Mouse (Mus musculus): ENCODE results near the gene Sash1. TPM values are rescaled to one million over a fixed set of nuclear protein-coding genes. Genes with fewer than 3 reads are reported as not detected.
"Not testable (repeated sequence)": the region's sequence is repeated elsewhere in the genome, so short reads cannot be mapped to it uniquely, and the experiment has no call there.

The Sash1 gene
- polyA plus RNA-seq, 1 experiment, result 1.9 TPM

DNA sequence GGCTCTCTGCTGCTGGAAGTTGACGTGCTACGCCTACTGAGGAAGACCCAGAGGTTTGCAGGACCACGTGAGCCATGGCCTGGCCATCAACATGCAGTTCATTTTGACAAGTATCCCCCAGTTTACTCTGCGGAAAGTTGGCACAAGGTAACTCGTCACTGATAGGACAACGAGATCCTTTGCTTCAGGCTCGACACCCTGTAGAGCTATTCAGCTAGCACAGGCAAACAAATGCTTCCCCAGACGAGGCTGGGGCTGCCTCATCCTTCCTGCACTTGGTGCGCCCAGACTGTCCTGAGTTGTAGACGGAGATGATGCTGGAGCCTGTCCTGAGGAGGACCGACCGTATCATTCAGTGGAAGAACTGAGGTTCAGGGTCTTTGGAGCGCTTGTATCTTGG, 166.5 kb downstream of the Sash1 start:
- no peaks in the 10 kb centered on the region for H3K36me3 ChIP-seq (ENCODE audit: control insufficient read depth, insufficient read depth)
- no peaks in the 10 kb centered on the region for H3K79me2 ChIP-seq (ENCODE audit: control insufficient read depth, insufficient read depth)
- no peak for TF ChIP-seq FOSL1 (IDR thresholded peaks at IDR 0.05; ENCODE audit: insufficient read depth, low read length, poor library complexity, severe bottlenecking)
- TF ChIP-seq MAX (IDR thresholded peaks at IDR 0.05), result no peak
- no peak for TF ChIP-seq MYOD1 (IDR thresholded peaks at IDR 0.05; ENCODE audit: control insufficient read depth, insufficient read length, low read depth)
- no peak for TF ChIP-seq CEBPB (IDR thresholded peaks at IDR 0.05; ENCODE audit: low read depth)
- TF ChIP-seq MYOG (IDR thresholded peaks at IDR 0.05; ENCODE audit: control insufficient read depth, extremely low read depth, insufficient read length), result no peak
- TF ChIP-seq CTCF (IDR thresholded peaks at IDR 0.05; ENCODE audit: control insufficient read depth, insufficient read depth, insufficient read length), result no peak
- no peak for TF ChIP-seq USF1 (IDR thresholded peaks at IDR 0.05; ENCODE audit: low read depth)
- H3K4me3 ChIP-seq (ENCODE audit: insufficient read depth, poor library complexity, severe bottlenecking), result no peak overlapping the region
- no peaks in the 10 kb centered on the region for H3K79me3 ChIP-seq (ENCODE audit: low read depth)
- no peaks in the 10 kb centered on the region for H3K27me3 ChIP-seq (ENCODE audit: control insufficient read depth, insufficient read depth, insufficient read length)
- H3ac ChIP-seq (ENCODE audit: control insufficient read depth, insufficient read length, low read depth), result no peak overlapping the region

DNA sequence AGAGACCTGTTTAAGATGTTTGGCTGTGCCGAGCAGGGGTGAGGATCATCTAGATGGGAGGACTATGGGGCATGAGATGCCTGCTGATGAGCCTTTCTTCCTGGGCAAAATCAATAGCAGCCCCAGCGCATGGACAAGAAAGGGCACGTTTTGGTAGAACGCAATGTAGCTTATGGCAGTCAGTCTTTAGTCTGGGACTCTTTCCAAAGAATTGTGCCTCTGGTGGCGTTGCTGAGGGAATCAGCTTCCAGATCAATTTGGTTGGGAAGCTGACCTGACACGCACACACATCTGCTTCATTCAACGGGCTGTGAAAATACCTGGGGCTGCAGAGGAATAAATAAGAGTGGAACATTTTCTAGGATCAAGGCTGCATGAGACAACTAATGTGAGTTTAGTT, 167.0 kb downstream of the Sash1 start:
- H3K36me3 ChIP-seq (ENCODE audit: control insufficient read depth, insufficient read depth), result no peaks in the 10 kb centered on the region
- H3K27me3 ChIP-seq (ENCODE audit: control insufficient read depth, insufficient read depth, insufficient read length), result no peaks in the 10 kb centered on the region
- no peak overlapping the region for H3ac ChIP-seq (ENCODE audit: control insufficient read depth, insufficient read length, low read depth)
- H3K79me2 ChIP-seq (ENCODE audit: control insufficient read depth, insufficient read depth), result no peaks in the 10 kb centered on the region
- H3K4me3 ChIP-seq (ENCODE audit: insufficient read depth, poor library complexity, severe bottlenecking), result no peak overlapping the region
- no peaks in the 10 kb centered on the region for H3K79me3 ChIP-seq (ENCODE audit: low read depth)
- TF ChIP-seq CEBPB (IDR thresholded peaks at IDR 0.05; ENCODE audit: low read depth), result no peak
- no peak for TF ChIP-seq MAX (IDR thresholded peaks at IDR 0.05)
- no peak for TF ChIP-seq CTCF (IDR thresholded peaks at IDR 0.05; ENCODE audit: control insufficient read depth, insufficient read depth, insufficient read length)
- TF ChIP-seq USF1 (IDR thresholded peaks at IDR 0.05; ENCODE audit: low read depth), result no peak
- no peak for TF ChIP-seq MYOG (IDR thresholded peaks at IDR 0.05; ENCODE audit: control insufficient read depth, extremely low read depth, insufficient read length)
- TF ChIP-seq MYOD1 (IDR thresholded peaks at IDR 0.05; ENCODE audit: control insufficient read depth, insufficient read length, low read depth), result no peak
- TF ChIP-seq FOSL1 (IDR thresholded peaks at IDR 0.05; ENCODE audit: insufficient read depth, low read length, poor library complexity, severe bottlenecking), result no peak

DNA sequence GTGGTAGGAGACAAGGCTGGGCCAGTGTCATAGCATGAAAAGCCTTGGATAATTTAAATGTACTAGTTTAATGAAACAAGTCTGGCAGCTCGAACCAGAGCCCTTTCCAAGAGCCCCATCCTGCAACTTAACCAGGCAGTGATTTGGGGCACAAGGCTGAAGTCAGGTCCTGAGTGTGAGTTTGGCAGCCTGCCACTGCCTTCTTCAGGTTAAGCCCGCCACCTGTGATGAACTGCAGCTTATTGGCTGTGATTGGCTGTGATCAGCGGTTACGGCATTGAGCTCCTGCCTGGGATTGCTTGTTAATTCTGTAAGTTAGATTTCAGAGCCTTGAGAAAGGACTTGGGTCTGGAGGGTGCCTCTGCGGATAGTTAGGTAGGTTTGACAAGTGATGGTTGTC, 168.7 kb downstream of the Sash1 start:
- Histone ChIP-seq H3K36me3 (ENCODE audit: control insufficient read depth, insufficient read depth) (no peaks in the 10 kb centered on the region), H3ac (ENCODE audit: control insufficient read depth, insufficient read length, low read depth) (no peak overlapping the region), H3K27me3 (ENCODE audit: control insufficient read depth, insufficient read depth, insufficient read length) (no peaks in the 10 kb centered on the region), H3K79me3 (ENCODE audit: low read depth) (no peaks in the 10 kb centered on the region), H3K4me3 (ENCODE audit: insufficient read depth, poor library complexity, severe bottlenecking) (no peak overlapping the region), H3K79me2 (ENCODE audit: control insufficient read depth, insufficient read depth) (no peaks in the 10 kb centered on the region)
- TF ChIP-seq CTCF (IDR thresholded peaks at IDR 0.05; ENCODE audit: control insufficient read depth, insufficient read depth, insufficient read length), result no peak
- no peak for TF ChIP-seq CEBPB (IDR thresholded peaks at IDR 0.05; ENCODE audit: low read depth)
- no peak for TF ChIP-seq USF1 (IDR thresholded peaks at IDR 0.05; ENCODE audit: low read depth)
- no peak for TF ChIP-seq MAX (IDR thresholded peaks at IDR 0.05)
- no peak for TF ChIP-seq MYOG (IDR thresholded peaks at IDR 0.05; ENCODE audit: control insufficient read depth, extremely low read depth, insufficient read length)
- TF ChIP-seq FOSL1 (IDR thresholded peaks at IDR 0.05; ENCODE audit: insufficient read depth, low read length, poor library complexity, severe bottlenecking), result no peak
- TF ChIP-seq MYOD1 (IDR thresholded peaks at IDR 0.05; ENCODE audit: control insufficient read depth, insufficient read length, low read depth), result no peak

DNA sequence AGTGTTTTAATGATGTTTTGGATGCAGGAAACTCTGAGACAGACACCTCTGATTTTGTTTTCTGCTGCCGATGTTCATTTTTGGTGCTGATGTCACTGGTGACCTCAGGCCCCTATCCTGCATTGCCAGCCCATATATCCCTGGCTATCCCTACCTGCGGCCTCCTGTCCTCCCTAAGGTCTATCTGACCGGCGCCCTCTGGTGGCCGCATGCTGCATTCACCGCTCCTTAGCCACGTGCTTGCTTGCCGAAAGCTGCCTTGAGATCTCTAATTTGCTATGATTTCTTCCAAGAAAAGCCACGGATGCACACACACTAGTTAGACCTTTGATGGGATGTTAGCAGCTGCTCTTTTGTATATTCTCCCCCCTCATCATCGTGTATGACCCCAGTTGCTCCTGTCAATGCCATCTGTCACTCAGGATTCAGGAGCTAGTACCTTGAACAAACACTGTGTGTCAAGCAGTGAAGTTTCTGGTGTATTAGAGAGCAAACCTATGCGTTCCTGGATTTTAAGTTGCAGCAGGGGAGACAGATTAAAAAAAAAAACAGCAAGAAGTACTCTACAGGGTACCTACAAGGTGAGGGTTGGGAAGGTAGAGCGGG, 170.1 kb downstream of the Sash1 start:
- H3K27me3 ChIP-seq (ENCODE audit: control insufficient read depth, insufficient read depth, insufficient read length), result no peaks in the 10 kb centered on the region
- no peak overlapping the region for H3ac ChIP-seq (ENCODE audit: control insufficient read depth, insufficient read length, low read depth)
- H3K4me3 ChIP-seq (ENCODE audit: insufficient read depth, poor library complexity, severe bottlenecking), result no peak overlapping the region
- no peaks in the 10 kb centered on the region for H3K79me2 ChIP-seq (ENCODE audit: control insufficient read depth, insufficient read depth)
- no peak for TF ChIP-seq CEBPB (IDR thresholded peaks at IDR 0.05; ENCODE audit: low read depth)
- TF ChIP-seq MAX (IDR thresholded peaks at IDR 0.05), result peak; percentile 63
- TF ChIP-seq MYOD1 (IDR thresholded peaks at IDR 0.05; ENCODE audit: control insufficient read depth, insufficient read length, low read depth), result no peak
- TF ChIP-seq CTCF (IDR thresholded peaks at IDR 0.05; ENCODE audit: control insufficient read depth, insufficient read depth, insufficient read length), result peak; percentile 70
- peak; percentile 31 for TF ChIP-seq USF1 (IDR thresholded peaks at IDR 0.05; ENCODE audit: low read depth)
- no peak for TF ChIP-seq MYOG (IDR thresholded peaks at IDR 0.05; ENCODE audit: control insufficient read depth, extremely low read depth, insufficient read length)
- H3K36me3 ChIP-seq (ENCODE audit: control insufficient read depth, insufficient read depth), result no peaks in the 10 kb centered on the region
- no peaks in the 10 kb centered on the region for H3K79me3 ChIP-seq (ENCODE audit: low read depth)

DNA sequence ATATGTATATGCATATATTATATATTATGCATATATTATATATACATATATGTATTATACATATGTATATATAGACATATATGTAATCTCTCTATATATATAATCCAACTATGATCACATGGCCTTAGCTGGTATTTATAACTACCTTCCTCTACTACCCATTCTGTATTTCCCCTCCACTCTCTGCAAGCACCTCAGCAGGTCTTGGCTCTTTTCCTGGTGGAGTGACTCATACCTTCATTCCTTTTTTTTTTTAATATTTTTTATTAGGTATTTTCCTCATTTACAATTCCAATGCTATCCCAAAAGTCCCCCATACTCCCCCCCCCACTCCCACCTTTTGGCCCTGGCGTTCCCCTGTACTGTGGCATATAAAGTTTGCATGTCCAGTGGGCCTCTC, 189.2 kb downstream of the Sash1 start:
- not testable (repeated sequence) for H3K27me3 ChIP-seq (ENCODE audit: control insufficient read depth, insufficient read depth, insufficient read length); H3K36me3 ChIP-seq (ENCODE audit: control insufficient read depth, insufficient read depth); H3K4me3 ChIP-seq (ENCODE audit: insufficient read depth, poor library complexity, severe bottlenecking); H3ac ChIP-seq (ENCODE audit: control insufficient read depth, insufficient read length, low read depth); H3K79me3 ChIP-seq (ENCODE audit: low read depth); H3K79me2 ChIP-seq (ENCODE audit: control insufficient read depth, insufficient read depth)

DNA sequence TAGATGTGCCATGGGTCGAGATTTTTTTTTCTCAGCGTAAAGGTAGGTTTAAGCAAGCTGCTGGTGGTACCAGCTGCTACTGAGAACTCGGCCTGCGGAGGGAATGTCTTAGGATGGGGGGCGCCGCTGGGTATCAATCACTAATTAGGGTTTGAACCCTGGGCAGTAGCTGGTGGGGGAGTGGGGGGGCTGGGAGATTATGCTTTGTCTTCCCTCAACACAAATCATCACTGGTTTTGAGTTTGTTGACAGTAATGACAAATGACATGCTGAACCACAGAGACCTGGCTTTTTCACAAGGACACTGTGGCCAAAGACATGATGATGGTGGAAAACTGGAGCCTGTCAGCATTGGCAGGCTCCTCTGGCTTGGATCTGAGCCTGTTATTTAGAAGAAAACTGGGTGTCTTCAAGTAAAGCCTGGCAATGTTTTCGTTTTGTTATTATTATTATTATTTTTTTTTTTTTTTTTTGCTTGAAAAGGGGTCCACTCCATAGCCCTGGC, 191.8 kb downstream of the Sash1 start:
- Histone ChIP-seq H3ac (ENCODE audit: control insufficient read depth, insufficient read length, low read depth) (no peak overlapping the region), H3K79me2 (ENCODE audit: control insufficient read depth, insufficient read depth) (no peaks in the 10 kb centered on the region), H3K4me3 (ENCODE audit: insufficient read depth, poor library complexity, severe bottlenecking) (no peak overlapping the region), H3K79me3 (ENCODE audit: low read depth) (no peaks in the 10 kb centered on the region), H3K27me3 (ENCODE audit: control insufficient read depth, insufficient read depth, insufficient read length) (no peaks in the 10 kb centered on the region), H3K36me3 (ENCODE audit: control insufficient read depth, insufficient read depth) (no peaks in the 10 kb centered on the region)
- no peak for TF ChIP-seq MAX (IDR thresholded peaks at IDR 0.05)
- TF ChIP-seq FOSL1 (IDR thresholded peaks at IDR 0.05; ENCODE audit: insufficient read depth, low read length, poor library complexity, severe bottlenecking), result no peak

All from C2C12 (cell line).